Mouse (Mus musculus): ENCODE data around the gene Trmo.

DNA sequence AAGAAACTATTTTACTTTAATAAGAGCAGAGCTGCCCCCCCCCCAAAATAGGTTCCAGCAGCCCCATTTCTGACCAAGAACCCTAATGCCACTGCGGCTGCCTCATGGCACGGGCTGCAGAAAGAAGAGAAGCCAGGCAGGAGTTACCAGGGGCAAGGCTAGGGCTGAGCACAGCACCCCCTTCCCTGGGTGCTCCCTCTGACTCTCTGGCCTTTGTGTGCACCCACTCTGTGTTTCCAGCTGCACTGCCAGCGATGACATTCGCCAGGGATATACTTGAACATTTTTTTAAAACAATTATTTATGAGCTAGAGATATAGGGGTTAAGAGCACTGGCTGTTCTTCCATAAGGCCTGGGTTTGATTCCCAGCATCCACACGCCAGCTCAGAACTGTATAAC lies 39.7 kb downstream of the Trmo start:
- TF ChIP-seq CTCF (IDR thresholded peaks at IDR 0.05; ENCODE audit: low read depth) (no peak), EP300 (IDR thresholded peaks at IDR 0.05; ENCODE audit: low read depth) (no peak)

All from liver, postnatal 0 days (tissue).